Mouse (Mus musculus) ES-Bruce4 (cell line): Measurements from ENCODE around the gene Eef1akmt4. TPM values are rescaled to one million over a fixed set of nuclear protein-coding genes. Genes with fewer than 3 reads are reported as not detected.
"Not testable (repeated sequence)": the region's sequence is repeated elsewhere in the genome, so short reads cannot be mapped to it uniquely, and the experiment has no call there.

Source experiments
- H3K27ac ChIP-seq: 2 replicates; pipeline ENCODE4 v1.5.1; 2012; ENCODE audit warnings: low read length, inconsistent platforms; ENCODE audit not compliant: insufficient read depth
- H3K27me3 ChIP-seq: 2 replicates; pipeline ENCODE4 v1.6.1; 2012; ENCODE audit warnings: mild to moderate bottlenecking, low read length, inconsistent platforms; ENCODE audit not compliant: control insufficient read depth, poor library complexity, insufficient read depth, severe bottlenecking
- H3K36me3 ChIP-seq: 2 replicates; pipeline ENCODE4 v1.6.1; 2012; ENCODE audit warnings: inconsistent platforms, mild to moderate bottlenecking, low read length, moderate library complexity; ENCODE audit not compliant: control insufficient read depth, poor library complexity, insufficient read depth, severe bottlenecking
- H3K4me1 ChIP-seq: one replicate; pipeline ENCODE4 v1.8.1; 2011; ENCODE audit warnings: low read length; ENCODE audit not compliant: control insufficient read depth, insufficient read depth
- H3K4me3 ChIP-seq: 2 replicates; pipeline ENCODE4 v1.5.1; 2011; ENCODE audit warnings: low read depth, mild to moderate bottlenecking, low read length
- H3K9ac ChIP-seq: 2 replicates; pipeline ENCODE4 v1.6.1; 2012; ENCODE audit warnings: low read depth, mild to moderate bottlenecking, inconsistent platforms; ENCODE audit not compliant: poor library complexity, severe bottlenecking
- H3K9me3 ChIP-seq: replicated peaks from 2 replicates; pipeline ENCODE4 v1.6.1; 2012; ENCODE audit warnings: mild to moderate bottlenecking, low read length, inconsistent platforms; ENCODE audit not compliant: control insufficient read depth, poor library complexity, insufficient read depth, severe bottlenecking
- CTCF ChIP-seq: IDR thresholded peaks from one replicate; pipeline ENCODE4 v1.8.1; 2011; ENCODE audit warnings: low read depth, low read length
- EP300 ChIP-seq: IDR thresholded peaks from 2 replicates; pipeline ENCODE4 v1.6.1; 2011; ENCODE audit warnings: low read depth, low read length; ENCODE audit not compliant: insufficient read depth
- POLR2A ChIP-seq: IDR thresholded peaks from one replicate; pipeline ENCODE4 v1.8.1; 2011; ENCODE audit warnings: low read length; ENCODE audit not compliant: insufficient read depth
- polyA plus RNA-seq: library from polyadenylated mRNA; stranded (reverse); fragments of >200 nt; gene quantifications from 2 replicates; pipeline ENCODE4 v1.2.4, GENCODE M21; 2011; ENCODE audit warnings: low read depth; ENCODE audit not compliant: missing spikeins, insufficient read depth, insufficient read length

The Eef1akmt4 gene
- polyA plus RNA-seq, 1 experiment: 10.8 TPM

GRCm38 (mm10) chr16:20642161-20642560, 30.8 kb downstream of the Eef1akmt4 start:
- Histone ChIP-seq H3K27ac (no peak overlapping the region), H3K4me3 (no peak overlapping the region), H3K9me3 (no peaks in the 10 kb centered on the region), H3K9ac (no peak overlapping the region), H3K27me3 (no peaks in the 10 kb centered on the region), H3K36me3 (no peaks in the 10 kb centered on the region), H3K4me1 (no peaks in the 10 kb centered on the region)
- no peak for TF ChIP-seq POLR2A
- peak; percentile 90 for TF ChIP-seq CTCF

- H3K4me3 ChIP-seq: no peak overlapping the region
- H3K36me3 ChIP-seq: no peaks in the 10 kb centered on the region
- no peak overlapping the region for H3K27ac ChIP-seq
- H3K9me3 ChIP-seq: no peaks in the 10 kb centered on the region
- TF ChIP-seq EP300 (no peak), POLR2A (no peak), CTCF (no peak)
- no peak overlapping the region for H3K9ac ChIP-seq
- H3K4me1 ChIP-seq: no peaks in the 10 kb centered on the region
- no peaks in the 10 kb centered on the region for H3K27me3 ChIP-seq
Observed at GRCm38 (mm10) chr16:20643911-20644310, 32.5 kb downstream of the Eef1akmt4 start.

GRCm38 (mm10) chr16:20651076-20651946, 39.9 kb downstream of the Eef1akmt4 start, which contains the start of gene Psmd2:
Gene Psmd2, plus strand, starts transcription at chr16:20651652.
- TF ChIP-seq POLR2A (peak; percentile 95), EP300 (0 out of 2 replicates have a peak, but pooled peaks have one; percentile 28), CTCF (no peak)
- peak within 1 kb of the TSS; percentile 92 for H3K4me3 ChIP-seq

DNA sequence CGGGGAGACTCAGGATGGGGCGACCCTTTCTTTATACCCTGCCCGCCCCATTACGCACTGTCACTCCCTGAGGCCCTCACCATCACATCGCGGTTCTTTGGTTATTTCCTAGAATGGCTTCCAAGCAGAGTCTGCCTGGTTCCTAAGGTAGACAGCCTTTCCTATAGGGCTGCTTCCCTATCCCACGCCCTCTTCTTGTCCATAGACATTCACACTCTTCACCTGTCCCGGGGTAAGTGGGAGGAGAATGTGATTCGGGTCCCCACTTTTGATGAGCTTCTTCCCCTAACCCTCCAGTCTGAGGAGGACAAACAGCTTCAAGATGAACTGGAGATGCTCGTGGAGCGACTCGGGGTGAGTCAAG, 40.5 kb downstream of the Eef1akmt4 start:
- TF ChIP-seq POLR2A: no peak
- TF ChIP-seq CTCF: no peak
- no peak for TF ChIP-seq EP300
- Histone ChIP-seq H3K4me3 (peak overlapping the region; percentile 92), H3K9me3 (no peaks in the 10 kb centered on the region), H3K27me3 (no peaks in the 10 kb centered on the region), H3K4me1 (no peaks in the 10 kb centered on the region), H3K9ac (peak overlapping the region; percentile 67), H3K36me3 (peaks cover 32% of the 10 kb centered on the region), H3K27ac (no peak overlapping the region)

More at GRCm38 (mm10) chr16:20651076-20651946, 39.9 kb downstream of the Eef1akmt4 start, which contains the start of gene Psmd2:
- Histone ChIP-seq H3K9ac (peak within 1 kb of the TSS; percentile 67), H3K4me1 (no peaks in the 10 kb centered on the region), H3K9me3 (no peaks in the 10 kb centered on the region), H3K27me3 (no peaks in the 10 kb centered on the region), H3K36me3 (peaks cover 26% of the 10 kb centered on the region), H3K27ac (peak within 1 kb of the TSS; percentile 60)

DNA sequence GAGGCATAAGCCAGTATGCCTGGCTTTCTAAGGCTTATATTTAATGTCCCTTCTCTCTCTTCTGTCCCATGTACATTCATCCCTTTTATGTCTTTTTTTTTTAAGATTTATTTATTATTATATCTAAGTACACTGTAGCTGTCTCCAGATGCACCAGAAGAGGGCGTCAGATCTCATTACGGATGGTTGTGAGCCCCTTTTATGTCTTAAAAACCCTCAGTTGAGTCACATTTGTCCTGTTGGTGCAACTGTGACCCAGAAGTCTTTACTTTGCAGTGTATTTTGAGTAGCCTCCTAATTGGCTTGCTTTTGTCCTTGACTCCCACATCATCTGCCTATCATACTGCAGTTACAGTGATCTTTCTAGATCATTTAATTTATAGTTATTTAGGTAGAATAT, 41.9 kb downstream of the Eef1akmt4 start:
- Histone ChIP-seq H3K36me3 (peaks cover 46% of the 10 kb centered on the region), H3K4me1 (no peaks in the 10 kb centered on the region), H3K27me3 (no peaks in the 10 kb centered on the region), H3K27ac (no peak overlapping the region), H3K9ac (no peak overlapping the region), H3K9me3 (no peaks in the 10 kb centered on the region), H3K4me3 (no peak overlapping the region)
- TF ChIP-seq CTCF (no peak), EP300 (no peak), POLR2A (no peak)

GRCm38 (mm10) chr16:20657661-20658060, 46.3 kb downstream of the Eef1akmt4 start:
- H3K27me3 ChIP-seq: no peaks in the 10 kb centered on the region
- TF ChIP-seq POLR2A (no peak), EP300 (no peak), CTCF (no peak)
- peaks cover 84% of the 10 kb centered on the region for H3K36me3 ChIP-seq
- no peaks in the 10 kb centered on the region for H3K9me3 ChIP-seq
- no peak overlapping the region for H3K9ac ChIP-seq
- H3K4me3 ChIP-seq: no peak overlapping the region
- H3K4me1 ChIP-seq: no peaks in the 10 kb centered on the region
- H3K27ac ChIP-seq: no peak overlapping the region

GRCm38 (mm10) chr16:20668013-20668412, 56.6 kb downstream of the Eef1akmt4 start, which contains the start of gene Eif4g1:
Gene Eif4g1, plus strand, starts transcription at chr16:20668313.
- H3K27ac ChIP-seq, H3K4me1 ChIP-seq, H3K9ac ChIP-seq, H3K27me3 ChIP-seq, H3K4me3 ChIP-seq, H3K36me3 ChIP-seq, H3K9me3 ChIP-seq: not testable (repeated sequence)
